13 mouse cellular contexts compared by ENCODE assay signal in genomic region chr15:86419620-86420019, GRCm38 (mm10).
DNase-seq lines count a peak whose midpoint lies in the region; ATAC-seq and TF ChIP-seq lines count a peak whose summit lies in the region.
"Had no signal": no experiment of that assay in that cellular context is flagged by ENCODE, and none has a peak within 500 bp of the region (broad histone marks: within the 10 kb centered on the region; RNA-seq: fewer than 3 reads in every experiment).

No protein-coding gene starts in this region.

- no peak overlapping the region for H3K4me3 ChIP-seq in forebrain, embryonic 10.5 days
- H3K4me3 ChIP-seq in hindbrain, postnatal 0 days (ENCODE audit: low read length), result no peak overlapping the region
- H3K4me3 ChIP-seq in neural tube, embryonic 12.5 days, result no peak overlapping the region
- H3K4me3 ChIP-seq: heart, embryonic 12.5 days; limb, embryonic 12.5 days; lung, embryonic 15.5 days had no signal

- peaks cover 56% of the 10 kb centered on the region for H3K4me1 ChIP-seq in forebrain, embryonic 10.5 days
- peaks cover 29% of the 10 kb centered on the region; the same call in 1 of the 2 replicates for H3K4me1 ChIP-seq in hindbrain, postnatal 0 days (ENCODE audit: insufficient read depth, low read length)
- peaks cover 31% of the 10 kb centered on the region for H3K4me1 ChIP-seq in neural tube, embryonic 12.5 days
- H3K4me1 ChIP-seq: lung, embryonic 15.5 days had no signal

- peaks cover 71% of the 10 kb centered on the region for H3K27me3 ChIP-seq in forebrain, embryonic 10.5 days (ENCODE audit: poor library complexity, severe bottlenecking)
- no peaks in the 10 kb centered on the region for H3K27me3 ChIP-seq in hindbrain, postnatal 0 days (ENCODE audit: insufficient read depth, low read length)
- 0 out of 2 replicates have a peak, but pooled peaks cover 5% of the 10 kb centered on the region for H3K27me3 ChIP-seq in neural tube, embryonic 12.5 days (replicated peaks)
- H3K27me3 ChIP-seq: limb, embryonic 12.5 days; lung, embryonic 15.5 days had no signal

- no peaks in the 10 kb centered on the region for H3K9me3 ChIP-seq in forebrain, embryonic 10.5 days
- H3K9me3 ChIP-seq in hindbrain, postnatal 0 days (ENCODE audit: low read length), result no peaks in the 10 kb centered on the region
- H3K9me3 ChIP-seq in neural tube, embryonic 12.5 days, result no peaks in the 10 kb centered on the region
- H3K9me3 ChIP-seq: heart, embryonic 12.5 days; limb, embryonic 12.5 days; lung, embryonic 15.5 days had no signal

- H3K9ac ChIP-seq in hindbrain, postnatal 0 days (replicated peaks; ENCODE audit: low read length), result no peak overlapping the region
- H3K9ac ChIP-seq in neural tube, embryonic 12.5 days, result no peak overlapping the region
- H3K9ac ChIP-seq: heart, embryonic 12.5 days; limb, embryonic 12.5 days; lung, embryonic 15.5 days had no signal

- peak; percentile 29 for DNase-seq in layer of hippocampus, adult 11-12 months (ENCODE audit: low spot score)
- DNase-seq in layer of hippocampus, postnatal 25 days (ENCODE audit: extremely low spot score in 1 of 2, low spot score in 1 of 2), result no peak
- DNase-seq in forebrain, embryonic 10.5 days (ENCODE audit: extremely low spot score, low spot score), result peak; percentile 27
- peak; percentile 83 for DNase-seq in hindbrain, postnatal 0 days (ENCODE audit: low spot score)
- no peak for DNase-seq in adipocyte (ENCODE audit: low spot score)
- no peak for DNase-seq in heart, adult 8-10 months (ENCODE audit: low spot score)
- DNase-seq in heart, adult 9 months (ENCODE audit: low spot score in 2 of 2), result no peak
- DNase-seq: kidney, adult 18-20 months; thymus, adult 18-20 months had no signal

- 77% methylated on average over 6 of the region's 6 CpGs for WGBS in forebrain, embryonic 10.5 days
- 32% methylated on average over 6 of the region's 6 CpGs for WGBS in hindbrain, postnatal 0 days
- 29% methylated on average over 6 of the region's 6 CpGs for WGBS in neural tube, embryonic 12.5 days

- ATAC-seq in hindbrain, postnatal 0 days, result peak; percentile 95
- ATAC-seq in neural tube, embryonic 12.5 days (ENCODE audit: low FRiP score, low read depth), result peak; percentile 80

- no peaks in the 10 kb centered on the region for H3K36me3 ChIP-seq in forebrain, embryonic 10.5 days (replicated peaks)
- H3K36me3 ChIP-seq in hindbrain, postnatal 0 days (ENCODE audit: insufficient read depth, low read length), result no peaks in the 10 kb centered on the region
- H3K36me3 ChIP-seq in neural tube, embryonic 12.5 days, result no peaks in the 10 kb centered on the region
- H3K36me3 ChIP-seq: heart, embryonic 12.5 days; limb, embryonic 12.5 days; lung, embryonic 15.5 days had no signal

- no peak for TF ChIP-seq CTCF in hindbrain, postnatal 0 days (IDR thresholded peaks at IDR 0.05; ENCODE audit: low read depth)

- H3K27ac ChIP-seq in forebrain, embryonic 10.5 days, result peak overlapping the region; percentile 54; the same call in 1 of the 2 replicates
- peak overlapping the region; percentile 56; the same call in 1 of the 2 replicates for H3K27ac ChIP-seq in hindbrain, postnatal 0 days
- H3K27ac ChIP-seq in neural tube, embryonic 12.5 days, result no peak overlapping the region
- H3K27ac ChIP-seq: limb, embryonic 12.5 days; lung, embryonic 15.5 days had no signal

- no peak overlapping the region for H3K4me2 ChIP-seq in hindbrain, postnatal 0 days (ENCODE audit: low read depth, low read length)
- no peak overlapping the region for H3K4me2 ChIP-seq in neural tube, embryonic 12.5 days (replicated peaks)
- H3K4me2 ChIP-seq: heart, embryonic 12.5 days; limb, embryonic 12.5 days; lung, embryonic 15.5 days had no signal

Comparison
In these comparisons a context has a peak if more than half of its experiments do, and no peak if none do; other contexts are left out.
1. DNase-seq: peak in layer of hippocampus, adult 11-12 months (single experiment), forebrain, embryonic 10.5 days (single experiment) and hindbrain, postnatal 0 days (single experiment); none in layer of hippocampus, postnatal 25 days (0 of 2), adipocyte (single experiment), heart, adult 8-10 months (single experiment) and heart, adult 9 months (0 of 2).